8 mouse cellular contexts compared by ENCODE assay signal in genomic region chr10:94035658-94036374, GRCm38 (mm10). TPM values are rescaled to one million over a fixed set of nuclear protein-coding genes. Genes with fewer than 3 reads are reported as not detected.
DNase-seq lines count a peak whose midpoint lies in the region; ATAC-seq lines count a peak whose summit lies in the region.

Vezt (minus strand) TSS chr10:94035817.
Fgd6 (plus strand) TSS chr10:94036001.

- peak within 1 kb of the TSS; percentile 89 for H3K9ac ChIP-seq in hindbrain, embryonic 11.5 days (ENCODE audit: low read depth, low read length)

- peak; percentile 99 for DNase-seq in Muller cell, postnatal 12 days (ENCODE audit: inconsistent ontology term)
- peak; percentile 99 for DNase-seq in cerebellum, adult 9-11 months
- DNase-seq in frontal cortex, adult 2 months (ENCODE audit: extremely low spot score in 1 of 2, low spot score in 1 of 2): peak; percentile 98 to 99
- peak; percentile 100 for DNase-seq in hindbrain, embryonic 11.5 days (ENCODE audit: low spot score)
- DNase-seq in layer of hippocampus, postnatal 10 days (ENCODE audit: low spot score in 2 of 2): peak; percentile 99
- peak; percentile 100 for DNase-seq in lung, postnatal 10 days
- peak; percentile 98 for DNase-seq in ovary, postnatal 36 days (ENCODE audit: low spot score)
- peak; percentile 99 for DNase-seq in thymus, postnatal 25 days

- H3K4me3 ChIP-seq in hindbrain, embryonic 11.5 days (ENCODE audit: low read depth, low read length): peak within 1 kb of the TSS; percentile 86

- no peaks in the 10 kb centered on the region for H3K36me3 ChIP-seq in hindbrain, embryonic 11.5 days (ENCODE audit: control insufficient read depth, insufficient read depth, low read length)

- WGBS in hindbrain, embryonic 11.5 days: under 1% methylated on average over 76 of the region's 77 CpGs

- no peaks in the 10 kb centered on the region for H3K4me1 ChIP-seq in hindbrain, embryonic 11.5 days (replicated peaks; ENCODE audit: control insufficient read depth, insufficient read depth, low read length)

- H3K27ac ChIP-seq in hindbrain, embryonic 11.5 days (ENCODE audit: low read depth, low read length): peak within 1 kb of the TSS; percentile 67

- ATAC-seq in hindbrain, embryonic 11.5 days (ENCODE audit: low FRiP score): peak; percentile 99

- H3K27me3 ChIP-seq in hindbrain, embryonic 11.5 days (ENCODE audit: control insufficient read depth, insufficient read depth, low read length): no peaks in the 10 kb centered on the region

- H3K4me2 ChIP-seq in hindbrain, embryonic 11.5 days (replicated peaks; ENCODE audit: low read depth, low read length): peak within 1 kb of the TSS; percentile 68

- no peaks in the 10 kb centered on the region for H3K9me3 ChIP-seq in hindbrain, embryonic 11.5 days (ENCODE audit: control insufficient read depth, low read length)

RNA-seq across cellular contexts. Expression of gene Vezt, which starts in this region (rescaled TPM):
- polyA plus RNA-seq in frontal cortex, adult 2 months (2012; rRNA removed): 36.0 and 38.8 TPM in 2 replicates
- 45.0 and 45.6 TPM in 2 replicates for polyA plus RNA-seq in hindbrain, embryonic 11.5 days (2014; fragmentation: Nextera tagmentation; extraction: Ambion mirVana)
- 10 to 100 TPM; 78.5 to 94.9 TPM for total RNA-seq in layer of hippocampus, postnatal 10 days (2021)

RNA-seq across cellular contexts. Expression of gene Fgd6, which starts in this region (rescaled TPM):
- polyA plus RNA-seq in frontal cortex, adult 2 months (2012; rRNA removed): 6.6 and 7.0 TPM in 2 replicates
- 5.0 and 6.7 TPM in 2 replicates for polyA plus RNA-seq in hindbrain, embryonic 11.5 days (2014; fragmentation: Nextera tagmentation; extraction: Ambion mirVana)
- total RNA-seq in layer of hippocampus, postnatal 10 days (2021): 1 to 10 TPM; 8.5 to 8.9 TPM

Comparison
In these comparisons a context has a peak if more than half of its experiments do, and no peak if none do; other contexts are left out.
1. Peak in every context shown above with its lines: DNase-seq, ATAC-seq, H3K4me3 ChIP-seq and H3K27ac ChIP-seq.